Mouse (Mus musculus) lung, adult 2 months (tissue): ENCODE results near the gene Xrcc1.

Experiments used
- CTCF ChIP-seq: fragments of 200-500 bp; IDR thresholded peaks from 2 replicates; pipeline ENCODE4 v1.5.1; 2011; ENCODE audit warnings: mild to moderate bottlenecking, low read length, control low read depth; ENCODE audit not compliant: insufficient read depth
- POLR2A ChIP-seq: fragments of 200-500 bp; IDR thresholded peaks from 2 replicates; pipeline ENCODE4 v1.6.1; 2011; ENCODE audit warnings: low read depth, mild to moderate bottlenecking, control low read depth, low read length, borderline replicate concordance; ENCODE audit errors: extremely low read depth

DNA sequence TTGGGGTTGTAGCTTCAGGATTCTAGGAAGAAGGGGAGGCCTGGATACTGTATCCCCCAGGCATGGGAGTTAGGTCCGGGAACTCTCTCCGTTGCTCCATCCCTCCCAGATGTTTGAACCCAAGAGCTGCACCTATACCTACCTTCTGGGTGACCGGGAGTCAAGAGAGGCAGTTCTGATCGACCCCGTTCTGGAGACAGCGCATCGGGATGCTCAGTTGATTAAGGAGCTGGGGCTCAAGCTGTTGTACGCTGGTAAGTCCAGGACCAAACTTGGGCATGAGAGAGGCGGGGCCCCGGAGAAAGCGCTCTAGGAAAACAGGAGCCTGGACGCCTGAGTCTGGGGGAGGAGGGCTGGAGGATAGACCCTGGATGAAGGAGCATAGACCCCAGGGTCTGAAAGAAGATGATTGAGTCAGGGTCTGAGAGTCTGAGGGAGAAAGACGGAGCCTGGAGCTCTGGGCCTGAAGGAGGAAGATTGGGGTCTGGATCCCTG is 48.3 kb downstream of the Xrcc1 start:
- TF ChIP-seq POLR2A (no peak), CTCF (no peak)
